Mouse (Mus musculus) layer of hippocampus, postnatal 14 days (tissue): ENCODE data around the gene Robo4. TPM values are rescaled to one million over a fixed set of nuclear protein-coding genes. Genes with fewer than 3 reads are reported as not detected.
A peak's percentile ranks its signal among the peaks of the same experiment; 100 is the strongest.

Experiments used
- DNase-seq, 2 experiments: peaks; one replicate each; pipeline ENCODE4 v3.0.0; 2021 to 2022; ENCODE audit warnings: low spot score in 2 of 2, mixed read lengths in 1 of 2
- total RNA-seq, 2 experiments: library from RNA; stranded (reverse); gene quantifications; 2 replicates each; pipeline ENCODE4 v1.2.3; 2021

Robo4 gene
- total RNA-seq, 2 experiments from 2014 or later = 7.6 to 9.9 TPM

- no peak for DNase-seq
These were observed 51.6 kb downstream of the Robo4 start for GRCm38 (mm10) chr9:37453328-37453727.

GRCm38 (mm10) chr9:37454011-37454492, 52.4 kb downstream of the Robo4 start:
- no peak for DNase-seq

GRCm38 (mm10) chr9:37454991-37455390, 53.3 kb downstream of the Robo4 start:
- no peak for DNase-seq

GRCm38 (mm10) chr9:37455868-37456267, 54.2 kb downstream of the Robo4 start:
- DNase-seq = no peak

- peak; percentile 73 to 79 for DNase-seq
These were observed 54.8 kb downstream of the Robo4 start for GRCm38 (mm10) chr9:37456481-37456910.

- no peak for DNase-seq
These were observed 55.5 kb downstream of the Robo4 start for GRCm38 (mm10) chr9:37457151-37457550.

- DNase-seq = no peak
These were observed 58.0 kb downstream of the Robo4 start for GRCm38 (mm10) chr9:37459665-37460042.

GRCm38 (mm10) chr9:37460043-37460960, 58.6 kb downstream of the Robo4 start:
- DNase-seq = peak in 1 of 2 experiments; percentile 50

- no peak for DNase-seq
These were observed 59.3 kb downstream of the Robo4 start for GRCm38 (mm10) chr9:37460961-37461340.

GRCm38 (mm10) chr9:37461571-37461970, 59.9 kb downstream of the Robo4 start:
- DNase-seq = no peak

- DNase-seq = peak; percentile 37 to 62
These were observed 61.1 kb downstream of the Robo4 start for GRCm38 (mm10) chr9:37462764-37463163.

Other genes with a start within 250 kb of the Robo4 start
- 10 to 100 TPM in 1 of 2 experiments, 1 to 10 TPM in 1; 9.6 to 10.2 TPM for gene Tmem218, start 193.7 kb upstream of the Robo4 start, total RNA-seq
- gene Slc37a2, start 146.2 kb upstream of the Robo4 start, total RNA-seq = 1 to 10 TPM; 1.6 to 3.0 TPM
- gene Ccdc15, start 53.5 kb upstream of the Robo4 start, total RNA-seq = 1 to 10 TPM; 2.2 to 2.7 TPM
- 10 to 100 TPM; 77.2 to 81.9 TPM for gene Hepacam, start 34.5 kb upstream of the Robo4 start, total RNA-seq
- 10 to 100 TPM; 19.0 to 22.3 TPM for gene Robo3, start 31.3 kb downstream of the Robo4 start, total RNA-seq
- gene Msantd2, start 87.4 kb downstream of the Robo4 start, total RNA-seq = 10 to 100 TPM; 22.3 to 22.7 TPM
- 10 to 100 TPM; 26.9 to 27.8 TPM for gene Esam, start 126.2 kb downstream of the Robo4 start, total RNA-seq
- gene Vsig2, start 137.4 kb downstream of the Robo4 start, total RNA-seq = 1 to 10 TPM; 3.5 to 6.2 TPM
- gene Nrgn, start 151.0 kb downstream of the Robo4 start, total RNA-seq = 1,000 to 10,000 TPM; 1,609 to 1,636 TPM
- 10 to 100 TPM; 12.1 to 14.0 TPM for gene Siae, start 153.8 kb downstream of the Robo4 start, total RNA-seq
- gene Spa17, start 211.8 kb downstream of the Robo4 start, total RNA-seq = 1 to 10 TPM; 1.5 to 4.3 TPM